Mouse (Mus musculus) liver, embryonic 14.5 days (tissue): ENCODE measurements around the gene Farp1. TPM values are rescaled to one million over a fixed set of nuclear protein-coding genes. Genes with fewer than 3 reads are reported as not detected.

Experiments
- ATAC-seq: fragments of 200-750 bp; cut with Nextera tagmentation; 2 replicates; pipeline ENCODE4 v1.8.0; 2017; ENCODE audit warnings: moderate number of reproducible peaks, mild to moderate bottlenecking, moderate library complexity; ENCODE audit not compliant: insufficient read depth
- DNase-seq, 3 experiments: peaks; one replicate each; pipeline ENCODE4 v3.0.0-alpha.2; 2012 to 2013; ENCODE audit warnings: low read depth in 3 of 3, low spot score in 3 of 3
- H3K27ac ChIP-seq: fragments of 300-500 bp; sonication (generic); 2 replicates; pipeline ENCODE4 v1.5.1; 2014; ENCODE audit warnings: moderate library complexity, mild to moderate bottlenecking, control low read depth, inconsistent platforms
- H3K27me3 ChIP-seq: fragments of 300-500 bp; sonication (generic); 2 replicates; pipeline ENCODE4 v1.6.1; 2014; ENCODE audit warnings: mild to moderate bottlenecking, low read length, moderate library complexity; ENCODE audit not compliant: control insufficient read depth, insufficient read depth
- H3K36me3 ChIP-seq: fragments of 300-500 bp; sonication (generic); replicated peaks from 2 replicates; pipeline ENCODE4 v1.6.1; 2014; ENCODE audit warnings: low read depth; ENCODE audit not compliant: control insufficient read depth, insufficient read depth
- H3K4me1 ChIP-seq, 2 experiments: fragments of 200-500 bp in 1 of 2; fragments of 300-500 bp in 1 of 2; sonication (generic) in 1 of 2; replicated peaks; 2 replicates each; pipeline ENCODE4 v1.6.1; 2012 to 2014; ENCODE audit warnings: antibody characterized with exemption in 1 of 2, inconsistent platforms in 1 of 2, low read length in 1 of 2; ENCODE audit not compliant: control insufficient read depth in 2 of 2, insufficient read depth in 2 of 2
- H3K4me2 ChIP-seq: fragments of 300-500 bp; sonication (generic); 2 replicates; pipeline ENCODE4 v1.6.1; 2014; ENCODE audit warnings: low read depth, mild to moderate bottlenecking, control low read depth, moderate library complexity
- H3K4me3 ChIP-seq, 2 experiments: fragments of 200-500 bp in 1 of 2; fragments of 300-500 bp in 1 of 2; sonication (generic) in 1 of 2; 2 replicates each; pipeline ENCODE4 v1.5.1; 2012 to 2014; ENCODE audit warnings: low read depth in 2 of 2, low read length in 2 of 2, mild to moderate bottlenecking in 2 of 2, control low read depth in 1 of 2, inconsistent platforms in 1 of 2, moderate library complexity in 1 of 2; ENCODE audit not compliant: insufficient read depth in 1 of 2
- H3K9ac ChIP-seq: fragments of 300-500 bp; sonication (generic); replicated peaks from 2 replicates; pipeline ENCODE4 v1.6.1; 2014; ENCODE audit warnings: mild to moderate bottlenecking, control low read depth, moderate library complexity
- H3K9me3 ChIP-seq: fragments of 300-500 bp; sonication (generic); 2 replicates; pipeline ENCODE4 v1.6.1; 2016; ENCODE audit warnings: low read length, mixed read lengths; ENCODE audit not compliant: control insufficient read depth
- CTCF ChIP-seq: IDR thresholded peaks from 2 replicates; pipeline ENCODE4 v1.5.1; 2016; ENCODE audit warnings: antibody characterized with exemption, low read depth, control low read depth
- EP300 ChIP-seq: IDR thresholded peaks from 2 replicates; pipeline ENCODE4 v1.6.1; 2016; ENCODE audit warnings: antibody characterized with exemption, low read depth
- WGBS: fragments of 180-500 bp; shearing (Covaris S2); extraction: QIAGEN DNeasy Blood & Tissue Kit; methylation state at CpG from one replicate; pipeline ENCODE4 v1.1.7; 2014; ENCODE audit not compliant: insufficient replicate concordance; 5-methylcytosine and 5-hydroxymethylcytosine counted together
- polyA plus RNA-seq, 2 experiments: library from polyadenylated mRNA; depleted of rRNA in 1 of 2; stranded (reverse) in 1 of 2; unstranded in 1 of 2; fragments of >200 nt; fragmentation: Nextera tagmentation in 1 of 2; extraction: Ambion mirVana in 1 of 2; gene quantifications; 2 replicates each; pipeline versions ENCODE4 v1.2.1 to v1.2.3; 2012 to 2014

The Farp1 gene
- polyA plus RNA-seq, 2 experiments, result 3.0 to 4.3 TPM

GRCm38 (mm10) chr14:121256896-121257295, 221.9 kb downstream of the Farp1 start:
- TF ChIP-seq CTCF (no peak), EP300 (no peak)
- H3K4me2 ChIP-seq, result no peak overlapping the region
- no peaks in the 10 kb centered on the region for H3K9me3 ChIP-seq
- ATAC-seq (no peak), DNase-seq (no peak)
- no peak overlapping the region for H3K9ac ChIP-seq
- H3K4me1 ChIP-seq, result peaks cover 0 to under 1% of the 10 kb centered on the region in 2 experiments; a peak in 1 of 4 replicates
- H3K4me3 ChIP-seq, result no peak overlapping the region
- no peak overlapping the region for H3K27ac ChIP-seq
- 66% methylated on average over 7 of the region's 7 CpGs for WGBS
- H3K36me3 ChIP-seq, result no peaks in the 10 kb centered on the region
- H3K27me3 ChIP-seq, result no peaks in the 10 kb centered on the region

- Histone ChIP-seq H3K9ac (no peak overlapping the region), H3K4me1 (peaks cover 0 to 7% of the 10 kb centered on the region in 2 experiments; a peak in 1 of 4 replicates), H3K4me3 (no peak overlapping the region), H3K4me2 (no peak overlapping the region), H3K27ac (no peak overlapping the region), H3K9me3 (no peaks in the 10 kb centered on the region), H3K27me3 (no peaks in the 10 kb centered on the region), H3K36me3 (no peaks in the 10 kb centered on the region)
- no peak for TF ChIP-seq EP300
- no peak for TF ChIP-seq CTCF
- DNase-seq, result no peak
- 71% methylated on average over 11 of the region's 11 CpGs for WGBS
- no peak for ATAC-seq
These were observed 224.3 kb downstream of the Farp1 start for GRCm38 (mm10) chr14:121259332-121259731.

GRCm38 (mm10) chr14:121259789-121260188, 224.8 kb downstream of the Farp1 start:
- WGBS, result 45% methylated on average over 7 of the region's 7 CpGs
- peak; percentile 64 for TF ChIP-seq CTCF
- TF ChIP-seq EP300, result no peak
- ATAC-seq, result no peak
- no peak overlapping the region for H3K9ac ChIP-seq
- H3K4me1 ChIP-seq, result peaks cover 0 to 7% of the 10 kb centered on the region in 2 experiments; a peak in 1 of 4 replicates
- H3K27me3 ChIP-seq, result no peaks in the 10 kb centered on the region
- no peak for DNase-seq
- no peak overlapping the region for H3K4me3 ChIP-seq
- H3K4me2 ChIP-seq, result no peak overlapping the region
- no peak overlapping the region for H3K27ac ChIP-seq
- no peaks in the 10 kb centered on the region for H3K36me3 ChIP-seq
- H3K9me3 ChIP-seq, result no peaks in the 10 kb centered on the region

GRCm38 (mm10) chr14:121261229-121261879, 226.4 kb downstream of the Farp1 start:
- Histone ChIP-seq H3K27me3 (no peaks in the 10 kb centered on the region), H3K4me2 (no peak overlapping the region), H3K9ac (no peak overlapping the region), H3K4me1 (peaks cover 0 to 7% of the 10 kb centered on the region in 2 experiments; a peak in 1 of 4 replicates), H3K27ac (no peak overlapping the region), H3K4me3 (no peak overlapping the region), H3K9me3 (no peaks in the 10 kb centered on the region), H3K36me3 (no peaks in the 10 kb centered on the region)
- DNase-seq (no peak), ATAC-seq (no peak)
- no peak for TF ChIP-seq EP300
- no peak for TF ChIP-seq CTCF
- 33% methylated on average over 5 of the region's 5 CpGs for WGBS

- WGBS, result 31% methylated on average over 4 of the region's 4 CpGs
- H3K9me3 ChIP-seq, result no peaks in the 10 kb centered on the region
- no peak overlapping the region for H3K4me3 ChIP-seq
- no peak for DNase-seq
- H3K27me3 ChIP-seq, result no peaks in the 10 kb centered on the region
- H3K4me1 ChIP-seq, result peaks cover 0 to 7% of the 10 kb centered on the region in 2 experiments; a peak in 1 of 4 replicates
- no peak for ATAC-seq
- no peak overlapping the region for H3K9ac ChIP-seq
- no peak overlapping the region for H3K27ac ChIP-seq
- H3K36me3 ChIP-seq, result no peaks in the 10 kb centered on the region
- H3K4me2 ChIP-seq, result no peak overlapping the region
- no peak for TF ChIP-seq CTCF
These were observed 227.6 kb downstream of the Farp1 start for GRCm38 (mm10) chr14:121262606-121263005.
